Mouse (Mus musculus) urinary bladder, postnatal 4 days (tissue): ENCODE measurements at regions not wholly inside any gene's neighbourhood (a gene's known extent, or its start where the extent isn't known, plus 50 kb on each side); places are given as distances from the start of the nearest gene placed in this dataset.
A peak's percentile ranks its signal among the peaks of the same experiment; 100 is the strongest.

Experiments used
- DNase-seq, 2 experiments: peaks; one replicate each; pipeline ENCODE4 v3.0.0; 2021 to 2022; ENCODE audit warnings: low spot score in 2 of 2

DNA sequence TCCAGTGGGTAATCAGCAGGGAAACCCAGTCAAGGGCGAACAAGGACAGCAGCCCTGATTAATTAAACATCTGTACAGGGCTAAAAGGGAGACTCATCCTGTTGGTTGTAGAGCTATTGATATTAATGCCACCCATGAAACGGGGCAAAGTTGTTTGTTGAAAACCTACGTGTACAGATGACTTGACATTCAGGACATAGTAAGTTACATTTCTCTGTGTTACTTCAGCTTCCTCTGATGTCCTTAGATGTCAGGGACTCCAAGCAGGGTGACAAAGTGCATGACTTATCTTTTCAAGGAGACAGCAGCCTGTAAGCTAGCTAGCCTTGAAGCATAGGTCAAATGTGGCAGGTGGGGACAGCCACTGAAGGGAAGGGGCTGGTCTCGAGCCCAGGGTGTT, 390.5 kb downstream of the Ccdc171 start:
- no peak for DNase-seq

DNA sequence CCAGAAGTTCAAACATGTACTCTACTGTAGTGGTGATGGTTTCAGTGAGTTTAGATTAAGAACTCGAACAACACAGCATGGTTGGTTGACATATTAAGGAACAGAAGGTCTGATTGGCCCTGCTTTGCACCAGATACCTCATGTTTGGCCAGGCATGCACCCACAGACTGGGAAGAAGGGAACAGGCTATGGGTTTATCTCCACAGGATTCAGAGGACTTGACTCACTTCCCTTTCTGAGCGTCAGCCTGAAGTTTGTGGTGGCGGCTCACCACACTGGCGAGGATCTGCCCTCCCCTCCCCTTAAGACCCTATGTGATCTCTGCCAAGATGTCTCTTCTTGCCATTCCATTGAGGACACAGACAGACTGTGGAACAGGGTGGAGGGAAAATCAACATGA, 391.7 kb downstream of the Ccdc171 start:
- no peak for DNase-seq

DNA sequence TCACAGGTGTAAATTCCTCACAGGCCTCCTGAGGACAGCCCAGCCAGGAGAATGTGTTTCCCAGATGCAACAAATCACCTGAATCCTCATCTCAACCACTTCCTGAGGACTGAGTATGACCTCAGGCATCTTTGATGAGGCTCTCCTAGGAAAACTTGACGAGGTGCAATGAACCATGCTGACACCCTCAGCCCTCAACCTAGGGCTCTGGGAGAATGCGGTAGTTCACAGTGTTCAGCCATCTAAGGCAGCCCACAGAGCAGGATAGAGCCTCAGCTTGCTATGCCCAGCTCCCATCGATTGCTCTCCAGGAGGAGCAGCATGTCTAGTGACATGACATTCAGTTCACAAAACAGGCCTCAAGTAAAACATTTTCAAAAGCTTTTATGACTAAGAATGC, 392.7 kb downstream of the Ccdc171 start:
- DNase-seq: no peak

DNA sequence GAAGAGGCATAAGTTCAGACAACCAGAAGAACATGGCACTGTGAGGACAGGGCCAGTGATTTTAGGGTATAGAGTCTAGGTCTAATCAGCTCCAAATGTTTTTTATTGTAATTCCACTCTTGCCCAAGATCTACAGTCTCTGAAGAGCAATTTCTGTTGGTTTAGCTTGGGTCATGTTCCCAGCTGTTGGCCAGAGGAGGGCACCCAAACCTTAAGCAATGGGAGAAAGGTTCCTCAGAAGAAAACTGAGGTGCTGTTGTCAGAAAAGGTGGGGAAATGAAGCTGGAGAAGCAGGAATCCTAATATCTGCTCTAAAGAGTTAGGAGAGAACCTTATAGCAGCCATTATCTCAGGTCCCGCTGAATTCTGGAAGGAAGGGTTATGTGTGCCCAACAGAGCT, 393.7 kb downstream of the Ccdc171 start:
- DNase-seq: no peak

DNA sequence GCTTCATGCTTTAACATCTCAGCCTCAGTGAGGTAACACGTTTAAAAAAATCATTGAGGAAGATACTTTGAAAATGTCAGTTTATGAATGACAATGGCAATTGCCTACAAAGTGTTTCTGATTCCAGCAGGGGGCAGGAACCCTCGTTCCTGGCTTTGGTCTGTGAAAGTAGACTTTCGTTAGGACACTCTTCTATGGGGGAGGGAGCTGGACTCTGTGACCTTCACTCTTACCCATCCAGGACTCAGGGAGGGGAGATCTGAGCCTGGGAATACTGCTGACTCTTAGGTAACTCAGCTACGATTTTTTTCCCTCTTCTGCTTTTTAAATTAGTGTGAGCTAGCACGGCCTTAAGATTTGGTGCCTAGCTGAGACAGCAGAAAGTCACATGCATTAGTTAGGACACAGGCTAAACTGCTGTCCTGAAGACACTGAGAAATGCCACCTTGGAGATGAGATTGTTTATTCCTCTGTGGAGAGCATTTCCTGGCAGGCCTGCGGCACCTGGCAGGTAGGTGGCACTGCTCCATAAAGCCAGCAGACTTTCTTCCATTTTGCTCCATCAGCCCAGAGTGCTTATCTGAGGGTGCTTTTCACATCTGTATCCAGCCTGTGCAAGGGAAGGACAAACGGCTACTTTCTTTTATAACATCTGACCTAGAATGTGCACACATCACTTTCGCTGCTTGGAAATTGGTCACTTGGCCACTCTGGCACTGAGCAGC, 399.9 kb downstream of the Ccdc171 start:
- peak in 1 of 2 experiments; percentile 29 for DNase-seq

DNA sequence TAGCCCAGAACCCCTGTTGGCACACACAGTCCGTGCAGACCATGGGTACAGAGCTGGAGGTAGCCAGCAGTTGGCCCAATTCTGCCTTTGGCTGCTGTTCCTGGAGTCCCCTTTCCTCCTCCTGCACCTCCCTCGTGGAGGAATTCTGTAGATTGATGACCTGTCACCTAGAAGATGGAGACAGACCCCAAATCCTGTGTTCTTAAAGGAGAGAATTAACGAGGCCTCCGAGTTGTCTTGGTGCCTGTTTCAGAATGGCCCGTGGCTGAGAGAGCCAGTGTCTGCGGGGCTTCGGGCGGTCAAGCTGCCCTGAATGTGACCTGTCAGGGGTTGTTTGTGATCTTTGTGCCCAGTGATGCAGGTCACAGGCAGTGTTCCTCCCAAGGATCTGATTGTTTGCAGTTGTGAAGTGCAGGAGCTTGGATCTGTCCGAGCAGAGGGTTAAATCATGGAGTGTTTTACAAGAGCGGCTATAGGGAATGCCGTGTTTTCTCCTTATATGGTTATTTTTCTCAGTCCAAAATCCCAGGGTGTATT, 400.9 kb downstream of the Ccdc171 start:
- peak in 1 of 2 experiments; percentile 56 for DNase-seq

DNA sequence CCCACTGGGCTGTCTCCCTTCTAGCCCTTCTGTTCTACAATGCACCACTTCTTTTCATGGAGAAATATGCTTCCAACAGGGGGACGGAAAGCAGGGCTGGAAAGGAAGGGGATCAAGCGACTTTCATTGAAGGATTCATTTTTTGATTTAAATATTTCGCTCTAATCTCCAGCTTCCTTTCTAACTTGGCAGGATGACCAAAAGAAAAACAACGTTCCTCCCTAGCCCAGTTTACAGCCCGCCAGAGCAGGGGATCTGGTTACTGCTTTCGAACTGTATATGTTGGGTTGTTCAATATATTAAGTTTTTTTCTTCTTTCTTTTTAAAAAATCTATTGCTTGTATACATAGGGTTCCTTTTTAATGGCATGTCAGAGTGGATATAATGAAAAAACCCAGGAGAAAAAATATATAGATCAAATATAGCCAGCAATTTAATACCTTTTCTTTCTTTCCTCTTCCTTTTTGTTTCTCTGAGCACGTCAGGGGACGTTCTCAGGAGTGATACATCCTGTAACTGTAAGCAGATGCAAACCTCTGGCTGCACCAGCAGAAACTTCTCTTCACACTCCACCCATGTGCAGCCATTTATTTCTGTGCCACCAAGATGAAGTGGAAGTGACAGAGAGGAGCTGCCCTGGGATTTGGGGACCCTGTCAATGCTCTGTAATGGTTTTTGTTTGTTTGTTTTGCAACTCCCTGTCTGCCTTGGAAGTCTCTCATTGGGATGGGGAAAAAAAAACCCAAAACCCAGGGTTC, 406.7 kb downstream of the Ccdc171 start:
- peak in 1 of 2 experiments; percentile 42 for DNase-seq

DNA sequence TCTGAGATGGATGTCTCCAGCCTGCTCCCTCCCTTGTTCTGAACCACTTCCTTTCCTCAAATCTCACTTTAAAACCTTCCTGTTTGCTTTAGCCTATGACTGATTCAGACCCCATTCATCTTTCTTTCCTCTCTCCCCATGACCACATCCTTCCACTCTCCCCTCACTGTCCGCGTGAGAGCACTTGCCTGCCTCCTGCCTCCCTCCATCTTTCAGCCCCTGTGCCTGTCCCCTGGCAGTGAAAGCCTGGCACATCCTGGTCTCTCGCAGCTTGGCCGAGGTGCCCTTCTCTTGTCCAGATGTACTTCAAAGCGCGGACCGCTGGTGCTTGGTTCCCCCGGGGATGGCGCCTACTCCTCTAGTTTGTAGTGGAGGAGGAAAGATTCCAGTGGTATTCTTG, 416.3 kb downstream of the Ccdc171 start:
- DNase-seq: no peak

DNA sequence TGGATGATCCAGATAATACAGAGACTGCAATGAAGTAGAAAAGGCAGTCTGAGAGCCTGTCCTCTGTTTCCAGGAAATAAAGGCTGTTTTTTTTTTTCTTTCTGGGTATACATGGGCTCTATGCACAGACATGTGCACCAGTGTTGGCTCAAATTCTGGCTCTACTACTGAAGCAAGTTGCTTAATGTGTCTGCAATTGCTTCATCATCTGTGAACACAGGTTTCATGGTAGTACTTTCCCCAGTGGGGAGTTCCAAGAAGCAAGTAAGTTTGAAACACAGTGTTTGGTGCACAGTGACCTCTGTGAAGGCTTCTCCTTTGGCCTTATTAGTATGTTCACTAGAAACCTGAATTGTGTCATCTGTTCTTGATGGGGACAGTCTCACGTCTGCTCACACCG, 424.3 kb downstream of the Ccdc171 start:
- no peak for DNase-seq

DNA sequence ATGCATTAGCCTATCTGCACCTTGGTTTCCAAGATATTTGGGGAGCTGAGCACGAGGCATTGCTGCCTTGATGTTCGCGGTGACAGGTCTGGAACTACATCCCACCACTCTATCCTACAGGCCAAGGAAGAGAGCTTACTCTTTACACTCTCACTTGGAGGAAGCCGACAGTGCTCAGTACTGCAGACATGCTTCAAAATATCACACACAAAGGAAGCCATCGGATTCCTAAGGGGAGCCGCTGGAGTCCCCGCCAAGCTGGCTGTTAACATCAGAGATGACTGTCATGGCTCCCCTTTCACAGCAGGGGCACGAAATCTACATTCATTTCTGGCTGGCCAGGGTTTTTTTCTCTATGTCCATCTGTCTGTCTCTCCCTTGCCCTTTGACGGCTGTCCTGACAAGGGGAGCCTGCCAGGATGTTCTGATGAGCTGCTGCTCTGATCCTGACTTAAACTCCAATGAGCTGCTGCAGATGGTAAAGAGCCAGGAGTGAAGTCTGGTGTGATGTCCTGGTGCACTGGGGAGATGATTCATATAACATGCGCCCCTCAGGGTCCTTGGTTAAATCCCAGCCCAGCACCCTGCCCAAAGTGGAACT, 425.6 kb downstream of the Ccdc171 start:
- peak in 1 of 2 experiments; percentile 49 for DNase-seq

DNA sequence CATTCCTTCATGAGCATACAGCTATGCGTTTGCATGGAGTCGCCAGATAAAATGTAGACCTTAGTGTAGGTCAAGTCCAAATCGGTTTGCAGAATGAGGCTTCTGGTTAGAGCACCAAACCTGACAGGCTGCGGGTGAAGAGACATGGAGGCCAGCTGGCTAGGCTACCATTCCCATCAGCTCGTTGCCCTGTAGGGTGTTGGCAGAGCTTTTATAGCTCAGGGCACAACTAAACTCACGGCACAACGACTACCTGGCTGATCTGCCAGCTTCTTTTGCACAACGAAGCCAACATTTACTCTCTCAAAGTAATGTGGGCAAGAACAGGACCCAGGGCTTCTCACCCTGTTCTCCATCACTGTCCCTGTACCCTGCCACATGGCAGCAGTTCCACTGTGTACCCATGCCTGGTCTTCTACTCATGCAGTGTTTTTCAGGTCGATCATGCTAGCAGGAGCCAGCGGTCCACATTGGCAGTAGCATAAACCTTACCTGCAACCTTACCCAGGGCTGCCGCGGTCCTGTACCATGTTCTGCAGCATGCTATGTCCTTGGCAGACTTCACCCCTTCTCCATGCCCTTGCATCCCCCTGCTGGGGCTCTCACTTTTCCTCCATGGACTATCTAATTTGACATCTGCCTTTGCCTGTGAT, 431.0 kb downstream of the Ccdc171 start:
- DNase-seq: peak in 1 of 2 experiments; percentile 52

DNA sequence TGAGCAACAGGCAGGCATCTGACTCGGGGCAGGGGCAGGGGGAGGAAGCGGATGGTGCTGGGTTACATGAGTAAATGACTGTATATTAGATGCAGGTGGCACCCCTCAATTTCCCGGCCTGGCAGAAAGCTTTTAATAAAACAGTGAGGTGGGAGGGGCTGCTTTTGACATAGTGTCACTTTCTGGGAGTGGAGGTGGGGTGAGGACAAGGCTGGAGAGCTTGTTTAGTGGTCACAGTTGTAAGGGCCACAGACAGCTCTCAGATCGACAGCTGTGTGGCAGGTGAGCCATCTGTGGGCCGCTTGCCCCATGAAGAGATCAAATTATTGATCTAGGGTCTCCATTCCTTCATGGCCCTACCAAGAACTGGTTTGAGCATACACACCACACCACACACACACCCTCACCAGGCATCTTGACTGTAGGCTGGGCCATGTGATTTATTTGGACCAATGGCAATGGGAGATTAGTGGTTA, 431.9 kb downstream of the Ccdc171 start:
- peak in 1 of 2 experiments; percentile 52 for DNase-seq

DNA sequence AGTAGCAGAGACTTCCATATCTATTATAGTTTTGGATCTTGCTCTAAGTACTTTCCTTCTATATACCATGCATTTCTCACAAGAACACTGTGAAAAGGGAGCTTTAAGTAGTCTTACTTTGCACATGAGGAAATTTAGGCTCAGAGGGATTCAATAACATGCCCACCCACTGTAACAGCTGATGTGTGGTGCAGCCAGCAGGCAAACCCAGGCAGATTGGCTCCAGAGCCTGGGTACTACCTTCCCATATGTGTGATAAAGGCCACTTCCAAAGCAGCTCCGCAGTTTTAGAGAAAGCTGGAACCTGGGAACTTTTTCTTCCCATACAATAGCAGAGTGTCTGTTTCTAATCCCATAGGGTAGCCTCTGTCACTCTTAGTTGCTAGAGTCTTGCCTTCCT, 441.6 kb downstream of the Ccdc171 start:
- no peak for DNase-seq

DNA sequence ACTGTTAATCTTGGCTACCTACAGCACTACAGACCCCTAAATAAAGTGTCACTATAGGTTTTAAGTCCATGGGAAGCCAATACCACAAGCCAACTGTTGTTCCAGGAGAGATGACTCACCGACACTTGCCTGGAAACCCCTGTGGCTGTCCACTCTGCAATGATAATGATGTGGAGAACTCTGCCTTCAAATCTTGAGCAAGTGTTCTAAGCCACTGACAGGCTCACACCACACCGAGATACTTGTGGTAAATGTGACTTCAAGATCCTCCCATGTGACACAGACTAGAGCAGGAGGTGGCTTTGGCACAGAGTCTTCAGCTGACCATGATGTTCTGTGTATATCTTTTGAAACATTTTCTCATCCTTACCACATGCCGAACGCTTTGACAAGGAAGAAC, 447.8 kb downstream of the Ccdc171 start:
- DNase-seq: no peak

DNA sequence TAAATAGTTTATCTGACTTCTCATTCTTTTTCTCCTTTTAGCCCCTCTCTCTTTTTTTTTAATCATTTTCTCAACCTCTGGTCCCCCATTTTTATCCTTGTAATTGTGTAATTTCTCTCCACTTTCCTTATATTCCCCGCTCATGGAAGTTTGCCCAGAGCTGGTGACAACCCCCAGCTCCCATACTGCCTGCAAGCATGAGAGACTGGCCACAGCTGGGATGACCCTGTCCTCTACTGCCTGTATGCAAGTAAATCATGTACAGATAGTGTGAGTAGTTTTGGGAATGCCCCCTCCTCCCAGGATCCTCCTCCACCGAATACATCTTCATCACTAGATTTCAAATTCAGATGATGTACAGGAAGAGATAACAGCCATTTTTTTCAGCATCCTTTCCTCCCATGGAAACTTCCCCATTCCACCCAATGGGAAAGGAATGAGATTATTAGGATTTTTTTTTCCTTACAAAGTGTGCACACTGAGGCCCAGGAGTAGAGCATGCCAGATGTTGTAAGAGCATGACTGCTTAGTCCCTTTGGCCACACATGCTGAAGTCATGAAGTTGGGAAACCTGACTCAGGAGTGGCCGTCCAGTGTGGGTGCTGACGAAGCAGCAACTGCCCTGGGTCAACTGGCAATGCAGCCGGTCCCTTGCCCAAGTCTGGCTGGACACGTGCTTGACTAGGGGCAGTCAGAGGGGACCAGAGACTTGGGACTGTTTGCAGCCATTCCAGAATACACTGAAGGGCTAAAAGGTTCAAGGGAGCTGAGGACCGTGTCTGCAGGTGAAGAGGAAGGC, 449.1 kb downstream of the Ccdc171 start:
- no peak for DNase-seq

DNA sequence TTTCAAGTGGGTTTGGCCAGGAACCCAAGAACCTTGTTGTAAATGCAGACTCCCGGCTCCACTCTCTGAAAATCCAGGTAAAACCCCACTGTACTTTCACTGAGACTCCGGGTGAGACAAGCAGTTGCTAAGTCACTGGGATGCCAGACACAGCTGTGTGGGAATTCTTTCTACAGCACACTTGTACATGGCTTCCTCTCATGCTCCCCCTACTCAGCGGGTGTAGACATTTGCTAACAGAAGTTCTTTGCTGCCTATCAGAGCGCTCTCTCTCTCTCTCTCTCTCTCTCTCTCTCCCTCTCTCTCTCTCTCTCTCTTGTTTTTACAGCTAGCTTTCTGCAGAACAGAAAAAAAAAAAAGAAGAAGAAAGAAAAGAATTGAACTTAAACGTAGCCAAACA, 450.2 kb downstream of the Ccdc171 start:
- DNase-seq: no peak

DNA sequence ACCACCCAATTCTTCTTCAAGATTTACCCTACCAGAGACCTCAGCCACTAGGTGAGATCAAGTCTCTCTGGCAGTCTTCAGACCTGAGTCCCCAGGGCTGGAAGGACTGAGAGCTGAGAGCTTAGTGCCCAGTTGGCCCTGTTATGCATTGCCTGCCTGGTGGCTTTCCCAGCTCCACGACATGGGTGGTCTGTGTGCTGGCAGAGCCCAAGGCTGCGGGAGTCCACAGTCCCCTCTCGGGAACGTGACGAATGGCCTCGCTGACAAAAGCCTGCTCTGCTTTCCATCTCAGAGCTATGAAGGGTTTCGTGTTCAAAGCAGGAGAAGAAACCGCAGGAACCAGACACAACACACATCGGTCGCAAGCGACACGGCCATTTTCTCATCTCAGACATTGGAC, 450.7 kb downstream of the Ccdc171 start:
- no peak for DNase-seq

DNA sequence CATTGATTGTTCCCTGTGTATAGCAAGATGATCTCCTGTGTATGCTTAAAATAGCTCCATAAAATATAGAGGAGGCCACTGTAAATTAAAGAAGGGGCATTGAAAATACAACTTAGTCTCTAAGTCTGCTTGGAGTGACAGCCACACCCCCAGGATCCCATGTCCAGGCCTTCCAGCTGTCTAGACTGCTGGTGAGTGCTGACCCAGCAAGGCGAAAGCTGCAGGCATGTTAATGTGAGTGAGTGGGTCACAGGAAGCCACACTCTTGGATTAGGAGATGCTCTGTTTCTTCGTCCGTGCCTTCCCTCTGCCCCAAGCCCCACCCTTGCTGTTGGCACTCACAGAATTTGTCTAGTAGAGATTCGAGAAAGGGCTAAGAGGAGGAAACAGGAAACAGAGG, 453.7 kb downstream of the Ccdc171 start:
- DNase-seq: no peak

DNA sequence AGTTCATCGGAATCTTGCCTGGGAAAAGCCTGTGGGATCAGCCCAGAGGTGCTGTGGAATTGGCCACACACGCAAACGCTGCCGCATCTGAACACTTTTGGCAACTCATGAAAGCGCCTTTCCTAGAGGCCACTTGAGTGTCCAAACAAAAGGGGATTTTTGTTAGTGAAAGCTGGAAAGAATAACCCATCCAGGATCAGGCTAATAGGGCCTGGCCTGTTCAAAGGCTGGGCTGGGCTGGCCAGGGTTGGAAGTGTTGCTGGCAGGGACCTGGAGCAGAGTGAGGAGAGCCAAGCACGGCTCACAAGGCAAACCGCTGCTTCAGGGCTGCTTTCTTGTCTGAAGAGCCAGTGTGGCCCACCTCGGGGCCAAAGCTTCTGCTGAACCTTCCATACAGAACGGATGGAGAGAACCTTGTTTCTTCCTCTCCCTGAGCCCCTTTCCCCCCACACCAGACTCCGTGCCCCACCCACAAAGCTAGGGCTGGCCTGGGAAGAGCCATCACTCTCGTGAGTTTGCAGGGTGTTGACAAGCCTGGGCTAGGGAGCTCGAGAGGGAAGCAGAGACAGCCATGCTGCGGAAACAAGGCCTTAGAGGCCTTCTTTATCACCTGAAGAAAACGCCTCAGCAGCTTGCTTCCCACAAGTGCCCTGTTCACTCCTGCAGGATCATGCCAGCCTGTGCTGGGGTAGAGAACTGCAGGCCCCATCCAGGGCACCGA, 459.5 kb downstream of the Ccdc171 start:
- no peak for DNase-seq

DNA sequence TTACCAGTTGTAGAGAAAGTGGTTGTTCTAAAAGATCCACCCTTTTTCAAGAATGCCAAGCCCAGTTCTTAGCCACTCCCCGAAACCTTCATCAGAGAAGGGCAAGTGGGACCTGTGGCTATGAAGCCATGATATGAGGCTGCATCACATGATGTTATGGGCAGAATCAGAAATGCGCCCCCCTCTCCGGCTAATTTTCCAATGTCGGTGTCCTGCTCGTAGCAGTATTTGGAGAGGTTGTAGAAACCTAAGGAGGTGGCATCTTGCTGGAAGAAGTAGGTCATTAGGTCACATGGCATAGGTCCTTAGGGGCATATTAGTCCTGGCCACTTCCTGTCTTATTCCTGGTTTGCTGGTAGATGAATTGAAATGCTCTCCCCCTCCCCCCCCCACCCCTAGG, 460.1 kb downstream of the Ccdc171 start:
- no peak for DNase-seq
